Mouse (Mus musculus): ENCODE results near the gene Hoxd3. TPM values are rescaled to one million over a fixed set of nuclear protein-coding genes. Genes with fewer than 3 reads are reported as not detected.
A peak's percentile ranks its signal among the peaks of the same experiment; 100 is the strongest.

Hoxd3 gene
- polyA plus RNA-seq, 1 experiment from 2014 or later: 0.55 TPM

- peaks cover 97% of the 10 kb centered on the region for H3K27me3 ChIP-seq
These were observed 2.5 kb downstream of the Hoxd3 start for GRCm38 (mm10) chr2:74714156-74714789.

GRCm38 (mm10) chr2:74714881-74715280 is 3.2 kb downstream of the Hoxd3 start:
- Histone ChIP-seq H3K4me1 (peaks cover 25% of the 10 kb centered on the region), H3K9me3 (no peaks in the 10 kb centered on the region), H3K4me2 (peak overlapping the region; percentile 19; the same call in 1 of the 2 replicates), H3K36me3 (no peaks in the 10 kb centered on the region), H3K4me3 (0 out of 2 replicates have a peak overlapping the region, but pooled peaks have one; percentile 4), H3K9ac (no peak overlapping the region), H3K27ac (no peak overlapping the region), H3K27me3 (peaks cover 97% of the 10 kb centered on the region)
- ATAC-seq (ENCODE audit: insufficient number of reproducible peaks, low FRiP score, low TSS enrichment, low read depth): no peak
- WGBS: 7% methylated on average over 14 of the region's 14 CpGs

More at GRCm38 (mm10) chr2:74714156-74714789, 2.5 kb downstream of the Hoxd3 start:
- Histone ChIP-seq H3K9ac (no peak overlapping the region), H3K4me2 (peak overlapping the region; percentile 19), H3K9me3 (no peaks in the 10 kb centered on the region), H3K4me3 (peak overlapping the region; percentile 4; the same call in 1 of the 2 replicates), H3K27ac (peak overlapping the region; percentile 38; the same call in 1 of the 2 replicates), H3K4me1 (peaks cover 25% of the 10 kb centered on the region), H3K36me3 (no peaks in the 10 kb centered on the region)
- ATAC-seq (ENCODE audit: insufficient number of reproducible peaks, low FRiP score, low TSS enrichment, low read depth): no peak
- 11% methylated on average over 18 of the region's 18 CpGs for WGBS

GRCm38 (mm10) chr2:74715504-74716241 is 3.9 kb downstream of the Hoxd3 start:
- Histone ChIP-seq H3K9ac (no peak overlapping the region), H3K4me3 (peak overlapping the region; percentile 29), H3K9me3 (no peaks in the 10 kb centered on the region), H3K4me1 (peaks cover 25% of the 10 kb centered on the region), H3K27me3 (peaks cover 97% of the 10 kb centered on the region), H3K27ac (no peak overlapping the region), H3K36me3 (no peaks in the 10 kb centered on the region), H3K4me2 (peak overlapping the region; percentile 49)
- ATAC-seq (ENCODE audit: insufficient number of reproducible peaks, low FRiP score, low TSS enrichment, low read depth): peak; percentile 76
- 5% methylated on average over 26 of the region's 26 CpGs for WGBS

GRCm38 (mm10) chr2:74720384-74720783 is 8.7 kb downstream of the Hoxd3 start:
- no peak overlapping the region for H3K4me2 ChIP-seq
- ATAC-seq (ENCODE audit: insufficient number of reproducible peaks, low FRiP score, low TSS enrichment, low read depth): no peak
- no peak overlapping the region for H3K4me3 ChIP-seq
- peaks cover 99% of the 10 kb centered on the region for H3K27me3 ChIP-seq
- no peaks in the 10 kb centered on the region for H3K36me3 ChIP-seq
- no peaks in the 10 kb centered on the region for H3K9me3 ChIP-seq
- H3K9ac ChIP-seq: no peak overlapping the region
- peaks cover 12% of the 10 kb centered on the region; the same call in 1 of the 2 replicates for H3K4me1 ChIP-seq
- WGBS: 35% methylated on average over 2 of the region's 2 CpGs
- H3K27ac ChIP-seq: no peak overlapping the region

- peaks cover 6% of the 10 kb centered on the region; the same call in 1 of the 2 replicates for H3K4me1 ChIP-seq
These were observed 9.3 kb downstream of the Hoxd3 start for GRCm38 (mm10) chr2:74720955-74721491.

GRCm38 (mm10) chr2:74721882-74722281 is 10.2 kb downstream of the Hoxd3 start:
- Histone ChIP-seq H3K9me3 (no peaks in the 10 kb centered on the region), H3K4me1 (peaks cover 4% of the 10 kb centered on the region; the same call in 1 of the 2 replicates), H3K27me3 (peaks cover 99% of the 10 kb centered on the region), H3K4me2 (no peak overlapping the region), H3K36me3 (no peaks in the 10 kb centered on the region), H3K27ac (no peak overlapping the region), H3K4me3 (no peak overlapping the region), H3K9ac (no peak overlapping the region)
- ATAC-seq (ENCODE audit: insufficient number of reproducible peaks, low FRiP score, low TSS enrichment, low read depth): no peak
- WGBS: 5% methylated on average over 6 of the region's 6 CpGs

More at GRCm38 (mm10) chr2:74720955-74721491, 9.3 kb downstream of the Hoxd3 start:
- no peak overlapping the region for H3K27ac ChIP-seq
- no peak overlapping the region for H3K4me3 ChIP-seq
- H3K27me3 ChIP-seq: peaks cover 99% of the 10 kb centered on the region
- 19% methylated on average over 5 of the region's 5 CpGs for WGBS
- no peak overlapping the region for H3K9ac ChIP-seq
- H3K4me2 ChIP-seq: no peak overlapping the region
- H3K9me3 ChIP-seq: no peaks in the 10 kb centered on the region
- no peak for ATAC-seq (ENCODE audit: insufficient number of reproducible peaks, low FRiP score, low TSS enrichment, low read depth)
- H3K36me3 ChIP-seq: no peaks in the 10 kb centered on the region

GRCm38 (mm10) chr2:74722949-74723348 is 11.2 kb downstream of the Hoxd3 start:
- WGBS: 34% methylated on average over 8 of the region's 8 CpGs

GRCm38 (mm10) chr2:74724244-74725015 is 12.7 kb downstream of the Hoxd3 start:
- H3K4me1 ChIP-seq: peaks cover 15% of the 10 kb centered on the region
- H3K9ac ChIP-seq: no peak overlapping the region
- no peak overlapping the region for H3K4me2 ChIP-seq
- WGBS: 47% methylated on average over 7 of the region's 7 CpGs
- H3K9me3 ChIP-seq: no peaks in the 10 kb centered on the region
- H3K4me3 ChIP-seq: no peak overlapping the region
- peaks cover 100% of the 10 kb centered on the region for H3K27me3 ChIP-seq
- H3K27ac ChIP-seq: no peak overlapping the region
- no peak for ATAC-seq (ENCODE audit: insufficient number of reproducible peaks, low FRiP score, low TSS enrichment, low read depth)
- no peaks in the 10 kb centered on the region for H3K36me3 ChIP-seq

More at GRCm38 (mm10) chr2:74722949-74723348, 11.2 kb downstream of the Hoxd3 start:
- Histone ChIP-seq H3K9me3 (no peaks in the 10 kb centered on the region), H3K27me3 (peaks cover 99% of the 10 kb centered on the region), H3K27ac (no peak overlapping the region), H3K4me1 (peaks cover 13% of the 10 kb centered on the region), H3K4me3 (no peak overlapping the region), H3K4me2 (no peak overlapping the region), H3K9ac (no peak overlapping the region), H3K36me3 (no peaks in the 10 kb centered on the region)
- ATAC-seq (ENCODE audit: insufficient number of reproducible peaks, low FRiP score, low TSS enrichment, low read depth): no peak

- H3K9ac ChIP-seq: no peak overlapping the region
- H3K36me3 ChIP-seq: no peaks in the 10 kb centered on the region
- no peaks in the 10 kb centered on the region for H3K9me3 ChIP-seq
- peaks cover 15% of the 10 kb centered on the region for H3K4me1 ChIP-seq
- H3K4me3 ChIP-seq: no peak overlapping the region
- WGBS: 32% methylated on average over 17 of the region's 17 CpGs
- H3K27me3 ChIP-seq: peaks cover 95% of the 10 kb centered on the region
- no peak for ATAC-seq (ENCODE audit: insufficient number of reproducible peaks, low FRiP score, low TSS enrichment, low read depth)
- H3K27ac ChIP-seq: no peak overlapping the region
- H3K4me2 ChIP-seq: no peak overlapping the region
These were observed 13.4 kb downstream of the Hoxd3 start for GRCm38 (mm10) chr2:74725171-74725570.

GRCm38 (mm10) chr2:74726551-74726950 is 14.8 kb downstream of the Hoxd3 start, which contains the start of gene Gm28230:
Gm28230 (plus strand) TSS chr2:74726728.
- no peak for ATAC-seq (ENCODE audit: insufficient number of reproducible peaks, low FRiP score, low TSS enrichment, low read depth)
- Histone ChIP-seq H3K4me2 (peak within 1 kb of the TSS; percentile 43), H3K4me1 (peaks cover 15% of the 10 kb centered on the region), H3K36me3 (no peaks in the 10 kb centered on the region), H3K4me3 (peak within 1 kb of the TSS; percentile 33), H3K9me3 (no peaks in the 10 kb centered on the region), H3K9ac (no peak within 1 kb of the TSS), H3K27me3 (peaks cover 95% of the 10 kb centered on the region), H3K27ac (no peak within 1 kb of the TSS)
- 41% methylated on average over 5 of the region's 5 CpGs for WGBS

- 8% methylated on average over 39 of the region's 43 CpGs for WGBS
- Histone ChIP-seq H3K4me1 (peaks cover 15% of the 10 kb centered on the region), H3K9me3 (no peaks in the 10 kb centered on the region), H3K9ac (no peak overlapping the region), H3K4me2 (peak overlapping the region; percentile 43), H3K4me3 (peak overlapping the region; percentile 33), H3K36me3 (no peaks in the 10 kb centered on the region), H3K27ac (no peak overlapping the region), H3K27me3 (peaks cover 95% of the 10 kb centered on the region)
- no peak for ATAC-seq (ENCODE audit: insufficient number of reproducible peaks, low FRiP score, low TSS enrichment, low read depth)
These were observed 15.4 kb downstream of the Hoxd3 start for GRCm38 (mm10) chr2:74726973-74727639.

Measured in limb, embryonic 15.5 days (tissue).